8 mouse cellular contexts compared by ENCODE assay signal in the genomic region with DNA sequence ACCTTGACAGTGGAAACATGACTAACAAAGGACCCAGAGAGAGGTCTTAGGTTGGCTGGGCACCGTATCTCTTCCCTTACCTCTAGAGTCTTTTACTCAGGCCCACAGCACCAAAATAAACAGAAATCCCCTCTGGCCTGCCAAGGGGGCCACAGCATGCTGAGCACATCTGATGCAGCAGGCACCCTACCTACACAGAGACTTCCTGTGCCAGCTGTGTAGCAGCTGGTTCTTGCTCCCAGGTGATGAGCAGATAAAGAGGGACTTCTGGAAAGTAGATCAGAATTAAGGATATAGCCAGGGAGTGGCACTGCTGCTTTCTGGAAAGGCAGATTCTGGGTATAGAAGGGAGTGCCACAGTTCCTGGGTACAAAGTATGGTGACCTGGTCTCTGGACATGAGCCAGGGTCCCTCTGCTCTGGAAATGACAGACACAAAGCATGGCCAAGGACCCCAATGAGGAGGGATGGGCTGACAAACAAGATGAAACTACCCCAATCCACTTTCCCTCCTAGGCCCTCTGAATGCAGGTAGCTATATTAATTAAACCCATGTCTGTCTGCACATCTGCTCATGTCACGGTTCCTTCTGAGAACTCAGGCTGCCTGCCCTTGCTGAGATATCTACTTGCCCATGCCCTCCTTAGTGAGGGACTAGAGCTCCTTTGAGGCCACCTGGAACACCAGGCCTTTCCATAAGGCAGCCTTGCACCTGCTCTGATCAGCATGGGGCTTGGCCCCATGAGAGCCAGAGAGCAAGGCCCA.
DNase-seq lines count a peak whose midpoint lies in the region; ATAC-seq lines count a peak whose summit lies in the region.

No protein-coding gene starts in this region.

- no peak overlapping the region for H3K4me2 ChIP-seq in heart, embryonic 11.5 days
- H3K4me2 ChIP-seq in forebrain, embryonic 15.5 days (replicated peaks), result no peak overlapping the region
- H3K4me2 ChIP-seq in liver, embryonic 16.5 days (ENCODE audit: low read depth, low read length), result no peak overlapping the region

- 0 out of 2 replicates have a peak, but pooled peaks cover 2% of the 10 kb centered on the region for H3K36me3 ChIP-seq in heart, embryonic 11.5 days (ENCODE audit: control insufficient read depth, insufficient read depth, low read length)
- H3K36me3 ChIP-seq in forebrain, embryonic 15.5 days, result no peaks in the 10 kb centered on the region
- H3K36me3 ChIP-seq in liver, embryonic 16.5 days (ENCODE audit: control insufficient read depth, insufficient read depth), result no peaks in the 10 kb centered on the region

- peak; percentile 6; the same call in 1 of the 2 replicates for ATAC-seq in heart, embryonic 11.5 days (replicated peaks; ENCODE audit: insufficient number of reproducible peaks, low FRiP score, low TSS enrichment)
- ATAC-seq in forebrain, embryonic 15.5 days (replicated peaks), result 0 out of 2 replicates have a peak, but pooled peaks have one; percentile 9
- no peak for ATAC-seq in liver, embryonic 16.5 days (ENCODE audit: low read depth)

- no peaks in the 10 kb centered on the region for H3K9me3 ChIP-seq in heart, embryonic 11.5 days (replicated peaks; ENCODE audit: control insufficient read depth, low read length)
- H3K9me3 ChIP-seq in forebrain, embryonic 15.5 days, result no peaks in the 10 kb centered on the region
- H3K9me3 ChIP-seq in liver, embryonic 16.5 days (replicated peaks; ENCODE audit: control insufficient read depth, low read length), result no peaks in the 10 kb centered on the region

- no peak overlapping the region for H3K9ac ChIP-seq in heart, embryonic 11.5 days (ENCODE audit: low read depth, low read length)
- no peak overlapping the region for H3K9ac ChIP-seq in forebrain, embryonic 15.5 days (replicated peaks)
- H3K9ac ChIP-seq in liver, embryonic 16.5 days (ENCODE audit: low read depth, low read length), result no peak overlapping the region

- H3K27ac ChIP-seq in heart, embryonic 11.5 days (ENCODE audit: low read depth, low read length), result peak overlapping the region; percentile 63
- H3K27ac ChIP-seq in forebrain, embryonic 15.5 days (replicated peaks), result no peak overlapping the region
- H3K27ac ChIP-seq in liver, embryonic 16.5 days (ENCODE audit: low read length), result peak overlapping the region; percentile 81

- no peak for DNase-seq in heart, postnatal 36 days
- peak; percentile 33 for DNase-seq in 416B (ENCODE audit: low read depth)
- DNase-seq in ovary, adult 18-20 months (ENCODE audit: low spot score), result no peak
- no peak for DNase-seq in embryo, embryonic 10.5 days (ENCODE audit: low spot score)
- no peak for DNase-seq in embryo, embryonic 9.5 days (ENCODE audit: extremely low spot score)

- 93% methylated on average over 2 of the region's 2 CpGs for WGBS in heart, embryonic 11.5 days (ENCODE audit: insufficient replicate concordance)
- WGBS in forebrain, embryonic 15.5 days, result 78% methylated on average over 2 of the region's 2 CpGs
- 52% methylated on average over 2 of the region's 2 CpGs for WGBS in liver, embryonic 16.5 days (ENCODE audit: insufficient replicate concordance)

- H3K4me1 ChIP-seq in heart, embryonic 11.5 days (ENCODE audit: control insufficient read depth, insufficient read depth, low read length), result peaks cover 25% of the 10 kb centered on the region
- H3K4me1 ChIP-seq in forebrain, embryonic 15.5 days, result peaks cover 11% of the 10 kb centered on the region
- H3K4me1 ChIP-seq in liver, embryonic 16.5 days (ENCODE audit: control insufficient read depth, low read depth, low read length), result peaks cover 47% of the 10 kb centered on the region

- H3K4me3 ChIP-seq in heart, embryonic 11.5 days (ENCODE audit: low read depth, low read length), result no peak overlapping the region
- no peak overlapping the region for H3K4me3 ChIP-seq in forebrain, embryonic 15.5 days
- H3K4me3 ChIP-seq in liver, embryonic 16.5 days (ENCODE audit: low read depth, low read length), result no peak overlapping the region

- intact Hi-C loops in heart, postnatal 36 days (cut with DNase I), result no loop called here

- no peaks in the 10 kb centered on the region for H3K27me3 ChIP-seq in heart, embryonic 11.5 days (ENCODE audit: control insufficient read depth, insufficient read depth, low read length)
- H3K27me3 ChIP-seq in forebrain, embryonic 15.5 days, result no peaks in the 10 kb centered on the region
- no peaks in the 10 kb centered on the region for H3K27me3 ChIP-seq in liver, embryonic 16.5 days (ENCODE audit: control insufficient read depth, insufficient read depth, low read depth, low read length)
